Mouse (Mus musculus): ENCODE data around the gene Gm10337. TPM values are rescaled to one million over a fixed set of nuclear protein-coding genes. Genes with fewer than 3 reads are reported as not detected.

Gene Gm10337
- polyA plus RNA-seq, 1 experiment = not detected

DNA sequence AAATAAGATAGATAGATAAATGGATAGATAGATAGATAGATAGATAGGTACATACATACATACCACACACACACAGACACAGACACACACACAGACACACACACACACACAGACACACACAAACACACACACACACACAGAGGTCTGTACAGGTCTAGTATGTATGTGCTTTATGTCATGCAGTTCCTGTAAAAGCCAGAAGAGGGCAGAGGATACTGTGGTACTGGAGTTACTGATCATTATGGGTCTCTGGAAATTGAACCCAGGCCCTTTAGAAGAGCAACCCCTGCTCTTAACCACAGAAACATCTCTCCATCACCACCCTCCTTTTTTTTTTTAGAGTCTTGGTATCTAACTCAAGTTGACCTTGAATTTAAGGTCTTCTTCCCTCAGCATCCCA, 39.9 kb upstream of the Gm10337 start:
- TF ChIP-seq CTCF (IDR thresholded peaks at IDR 0.05; ENCODE audit: borderline replicate concordance, insufficient read depth, low read length) = no peak
- TF ChIP-seq POLR2A (IDR thresholded peaks at IDR 0.05; ENCODE audit: low read depth, low read length) = no peak
- H3K4me3 ChIP-seq (ENCODE audit: insufficient read depth, low read length) = no peak overlapping the region
- H3K27ac ChIP-seq (ENCODE audit: insufficient read depth, low read length) = no peak overlapping the region
- peaks cover 11% of the 10 kb centered on the region; the same call in 1 of the 2 replicates for H3K4me1 ChIP-seq (ENCODE audit: control insufficient read depth, insufficient read depth, low read length)

DNA sequence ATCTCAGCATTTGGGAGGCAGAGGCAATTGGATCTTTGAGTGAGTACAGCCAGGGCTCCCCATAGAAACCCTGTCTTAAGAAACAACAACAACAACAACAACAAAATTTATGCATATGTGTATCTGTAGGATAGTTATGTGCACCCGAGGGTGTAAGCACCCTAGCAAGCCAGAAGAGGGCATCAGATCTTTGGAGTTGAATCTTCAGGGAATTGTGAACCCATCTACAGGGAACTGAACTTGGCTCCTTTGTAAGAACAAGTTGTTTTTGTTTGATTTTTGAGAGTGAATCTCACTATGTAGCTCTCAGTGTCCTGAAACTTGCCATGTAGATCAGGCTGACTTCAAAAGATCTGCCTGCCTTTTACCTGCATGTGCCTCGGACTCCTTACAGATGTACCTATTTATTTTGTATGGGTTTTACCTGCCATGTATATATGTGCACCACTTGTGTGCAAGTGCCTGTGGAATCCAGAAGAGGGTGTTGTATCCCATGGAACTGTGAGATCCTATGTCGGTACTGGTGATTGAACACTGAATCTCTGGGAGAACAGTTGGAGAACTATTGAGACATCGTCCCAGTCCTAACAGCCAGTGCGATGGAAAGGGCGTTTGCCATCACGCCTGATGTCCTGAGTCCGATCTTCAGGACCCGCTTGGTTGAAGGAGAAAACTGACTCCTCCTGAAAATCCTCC, 34.7 kb upstream of the Gm10337 start:
- Histone ChIP-seq H3K4me1 (ENCODE audit: control insufficient read depth, insufficient read depth, low read length) (peaks cover 5% of the 10 kb centered on the region), H3K27ac (ENCODE audit: insufficient read depth, low read length) (no peak overlapping the region), H3K4me3 (ENCODE audit: insufficient read depth, low read length) (no peak overlapping the region)
- TF ChIP-seq CTCF (IDR thresholded peaks at IDR 0.05; ENCODE audit: borderline replicate concordance, insufficient read depth, low read length) = no peak
- TF ChIP-seq POLR2A (IDR thresholded peaks at IDR 0.05; ENCODE audit: low read depth, low read length) = no peak

DNA sequence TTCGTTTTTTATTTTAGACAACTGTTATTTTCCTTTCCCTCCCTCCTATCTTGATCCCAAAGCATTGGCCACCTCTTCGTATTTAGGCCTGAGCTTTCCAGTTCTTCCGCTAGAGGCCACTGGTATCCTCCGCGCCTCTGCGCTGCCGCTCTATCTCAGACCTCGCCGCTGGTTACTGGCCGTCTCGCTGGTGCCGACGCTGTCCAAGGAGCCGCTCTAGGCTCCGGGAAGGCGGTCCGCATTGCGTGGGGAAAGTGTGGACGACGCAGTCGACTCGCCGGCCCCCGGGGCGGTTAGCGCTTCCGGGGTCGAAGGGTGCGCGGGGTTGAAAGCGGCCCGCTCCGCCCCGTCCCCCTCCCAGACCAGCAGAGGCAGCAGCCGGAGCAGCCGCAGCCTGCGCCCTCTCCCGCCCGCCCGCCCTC, 33.3 kb upstream of the Gm10337 start, which contains the start of gene Pcbp2:
Gene Pcbp2 (plus strand): TSS at position 357 of the 422 bp plus-strand sequence.
- Histone ChIP-seq H3K4me3 (ENCODE audit: insufficient read depth, low read length) (peak within 1 kb of the TSS; percentile 98), H3K27ac (ENCODE audit: insufficient read depth, low read length) (peak within 1 kb of the TSS; percentile 92), H3K4me1 (ENCODE audit: control insufficient read depth, insufficient read depth, low read length) (peaks cover 5% of the 10 kb centered on the region)
- peak; percentile 62 for TF ChIP-seq CTCF (IDR thresholded peaks at IDR 0.05; ENCODE audit: borderline replicate concordance, insufficient read depth, low read length)
- peak; percentile 50; the same call in 1 of the 2 replicates for TF ChIP-seq POLR2A (IDR thresholded peaks at IDR 0.05; ENCODE audit: low read depth, low read length)

DNA sequence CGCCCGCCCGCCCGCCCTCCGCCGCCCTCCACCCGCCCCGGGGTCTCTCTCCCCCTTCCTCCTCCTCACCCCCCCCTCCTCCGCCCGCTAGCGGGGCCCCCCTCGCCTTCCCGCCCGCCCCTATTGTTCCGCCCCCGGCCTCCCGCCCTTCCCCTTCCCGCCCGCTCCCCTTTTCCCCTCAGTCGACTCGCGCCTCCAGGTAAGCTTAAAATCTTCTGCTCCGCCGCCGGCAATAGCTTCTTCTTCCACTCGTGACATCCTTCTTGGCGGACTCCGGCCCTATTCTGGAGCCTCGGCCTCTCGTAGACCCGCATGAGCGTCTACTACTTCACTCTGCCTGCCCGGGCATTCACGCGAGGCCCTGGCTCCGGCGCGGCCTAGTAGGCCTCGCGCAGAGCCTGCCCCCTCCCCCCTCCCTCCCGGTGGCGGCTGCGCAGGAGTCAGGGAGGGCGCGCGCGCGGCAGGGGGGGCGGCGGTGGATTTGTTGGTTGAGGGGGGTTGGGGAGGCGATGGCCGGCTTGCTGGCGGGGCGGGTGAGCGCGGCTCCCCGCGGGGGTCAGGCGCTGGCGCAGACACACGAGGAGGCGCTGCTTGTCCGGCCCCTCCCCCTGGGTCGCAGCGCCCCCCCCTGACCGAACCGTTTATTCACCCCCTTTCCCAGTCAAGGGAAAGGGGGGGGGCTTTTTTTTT, 32.8 kb upstream of the Gm10337 start:
- Histone ChIP-seq H3K27ac (ENCODE audit: insufficient read depth, low read length) (peak overlapping the region; percentile 92), H3K4me3 (ENCODE audit: insufficient read depth, low read length) (peak overlapping the region; percentile 98)
- peak; percentile 48; the same call in 1 of the 2 replicates for TF ChIP-seq POLR2A (IDR thresholded peaks at IDR 0.05; ENCODE audit: low read depth, low read length)
- no peak for TF ChIP-seq CTCF (IDR thresholded peaks at IDR 0.05; ENCODE audit: borderline replicate concordance, insufficient read depth, low read length)

DNA sequence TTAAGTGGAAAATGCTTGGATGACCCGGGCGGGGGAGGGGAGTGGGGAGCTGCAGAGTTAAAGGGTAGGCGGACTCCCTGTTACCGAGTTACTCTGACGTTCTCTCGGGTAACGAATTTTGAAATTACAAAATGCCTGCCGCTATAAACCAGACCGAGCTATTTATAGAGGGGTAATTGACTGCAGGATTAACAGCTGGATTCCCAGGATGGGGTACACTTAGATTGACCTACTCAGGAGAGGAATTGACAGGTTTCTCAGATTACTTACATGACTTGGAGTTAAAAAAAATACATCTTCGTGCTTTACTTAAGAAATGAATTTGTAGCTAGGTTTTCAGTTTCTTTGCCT, 32.3 kb upstream of the Gm10337 start:
- no peak for TF ChIP-seq CTCF (IDR thresholded peaks at IDR 0.05; ENCODE audit: borderline replicate concordance, insufficient read depth, low read length)
- no peak for TF ChIP-seq POLR2A (IDR thresholded peaks at IDR 0.05; ENCODE audit: low read depth, low read length)
- Histone ChIP-seq H3K4me3 (ENCODE audit: insufficient read depth, low read length) (peak overlapping the region; percentile 98), H3K27ac (ENCODE audit: insufficient read depth, low read length) (no peak overlapping the region), H3K4me1 (ENCODE audit: control insufficient read depth, insufficient read depth, low read length) (peaks cover 5% of the 10 kb centered on the region)

More for the DNA sequence above, 32.8 kb upstream of the Gm10337 start:
- H3K4me1 ChIP-seq (ENCODE audit: control insufficient read depth, insufficient read depth, low read length) = peaks cover 5% of the 10 kb centered on the region

DNA sequence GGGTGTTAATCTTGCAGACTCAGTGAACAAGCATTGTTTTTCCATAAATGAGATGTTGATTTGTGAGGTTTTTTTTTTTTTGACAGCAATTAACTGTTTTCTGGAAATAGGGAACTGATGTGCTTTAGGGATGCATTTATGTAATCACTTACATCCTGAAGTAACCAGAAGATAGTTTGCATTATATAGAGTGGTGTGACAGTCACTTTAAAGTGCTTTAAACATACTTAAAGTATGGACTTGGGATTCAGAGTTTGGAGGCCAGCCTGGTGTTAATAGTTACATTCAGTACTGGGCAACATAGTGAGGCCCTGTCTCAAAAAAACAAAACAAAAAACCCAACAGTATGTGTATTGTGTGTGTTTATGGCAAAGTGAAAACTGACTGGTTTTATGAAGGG, 31.8 kb upstream of the Gm10337 start:
- TF ChIP-seq CTCF (IDR thresholded peaks at IDR 0.05; ENCODE audit: borderline replicate concordance, insufficient read depth, low read length) = no peak
- TF ChIP-seq POLR2A (IDR thresholded peaks at IDR 0.05; ENCODE audit: low read depth, low read length) = no peak
- H3K4me1 ChIP-seq (ENCODE audit: control insufficient read depth, insufficient read depth, low read length) = peaks cover 5% of the 10 kb centered on the region
- no peak overlapping the region for H3K27ac ChIP-seq (ENCODE audit: insufficient read depth, low read length)
- H3K4me3 ChIP-seq (ENCODE audit: insufficient read depth, low read length) = peak overlapping the region; percentile 98

DNA sequence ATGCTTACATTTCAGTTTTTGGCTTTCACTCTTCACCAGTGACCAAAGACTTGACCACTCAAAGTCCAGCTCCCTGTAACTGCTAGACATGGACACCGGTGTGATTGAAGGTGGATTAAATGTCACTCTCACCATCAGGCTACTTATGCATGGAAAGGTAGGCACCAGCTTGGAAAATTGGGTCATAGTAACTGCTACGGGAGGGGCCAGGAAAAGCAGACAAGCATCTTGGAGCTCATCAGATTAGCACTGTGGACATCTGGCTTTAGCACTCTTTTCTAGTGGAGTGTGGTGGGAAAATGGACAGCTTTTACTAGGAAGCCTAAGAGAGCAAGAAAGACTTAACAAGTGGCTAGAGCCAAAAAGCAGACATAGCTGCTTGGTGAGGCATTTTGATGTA, 30.3 kb upstream of the Gm10337 start:
- peak overlapping the region; percentile 21; the same call in 1 of the 2 replicates for H3K4me3 ChIP-seq (ENCODE audit: insufficient read depth, low read length)
- H3K27ac ChIP-seq (ENCODE audit: insufficient read depth, low read length) = no peak overlapping the region
- TF ChIP-seq CTCF (IDR thresholded peaks at IDR 0.05; ENCODE audit: borderline replicate concordance, insufficient read depth, low read length) = no peak
- no peak for TF ChIP-seq POLR2A (IDR thresholded peaks at IDR 0.05; ENCODE audit: low read depth, low read length)
- peaks cover 5% of the 10 kb centered on the region for H3K4me1 ChIP-seq (ENCODE audit: control insufficient read depth, insufficient read depth, low read length)

GRCm38 (mm10) chr15:102474520-102474919, 29.0 kb upstream of the Gm10337 start:
- H3K4me3 ChIP-seq (ENCODE audit: insufficient read depth, low read length) = no peak overlapping the region
- H3K4me1 ChIP-seq (ENCODE audit: control insufficient read depth, insufficient read depth, low read length) = peaks cover 5% of the 10 kb centered on the region
- TF ChIP-seq POLR2A (IDR thresholded peaks at IDR 0.05; ENCODE audit: low read depth, low read length) (no peak), CTCF (IDR thresholded peaks at IDR 0.05; ENCODE audit: borderline replicate concordance, insufficient read depth, low read length) (no peak)
- no peak overlapping the region for H3K27ac ChIP-seq (ENCODE audit: insufficient read depth, low read length)

- Histone ChIP-seq H3K4me3 (ENCODE audit: insufficient read depth, low read length) (no peak overlapping the region), H3K27ac (ENCODE audit: insufficient read depth, low read length) (no peak overlapping the region), H3K4me1 (ENCODE audit: control insufficient read depth, insufficient read depth, low read length) (no peaks in the 10 kb centered on the region)
- no peak for TF ChIP-seq POLR2A (IDR thresholded peaks at IDR 0.05; ENCODE audit: low read depth, low read length)
- TF ChIP-seq CTCF (IDR thresholded peaks at IDR 0.05; ENCODE audit: borderline replicate concordance, insufficient read depth, low read length) = no peak
These were observed 20.4 kb upstream of the Gm10337 start for GRCm38 (mm10) chr15:102483136-102483535.

DNA sequence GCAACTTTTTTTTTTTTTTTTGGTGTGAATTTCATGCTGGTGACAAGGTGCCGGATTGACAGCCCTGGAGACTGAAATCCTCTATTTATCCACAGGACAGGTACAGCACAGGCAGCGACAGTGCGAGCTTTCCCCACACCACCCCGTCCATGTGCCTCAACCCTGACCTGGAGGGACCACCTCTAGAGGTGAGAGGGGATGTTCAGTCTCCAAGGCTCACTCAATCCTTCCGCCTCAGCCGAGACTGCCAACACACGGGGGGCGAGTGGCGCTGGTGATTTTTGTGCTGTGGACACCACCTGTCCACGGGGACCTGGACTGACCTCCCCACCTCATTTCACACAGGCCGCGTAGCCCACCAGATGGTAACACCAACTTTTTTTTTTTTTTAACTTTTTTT, 17.7 kb upstream of the Gm10337 start:
- no peak overlapping the region for H3K27ac ChIP-seq (ENCODE audit: insufficient read depth, low read length)
- no peak overlapping the region for H3K4me3 ChIP-seq (ENCODE audit: insufficient read depth, low read length)
- no peaks in the 10 kb centered on the region for H3K4me1 ChIP-seq (ENCODE audit: control insufficient read depth, insufficient read depth, low read length)
- TF ChIP-seq POLR2A (IDR thresholded peaks at IDR 0.05; ENCODE audit: low read depth, low read length) = no peak
- TF ChIP-seq CTCF (IDR thresholded peaks at IDR 0.05; ENCODE audit: borderline replicate concordance, insufficient read depth, low read length) = no peak

Data from embryonic fibroblast, embryonic 13.5 days (primary cell).